Mouse (Mus musculus) stomach, postnatal 0 days (tissue): Measurements from ENCODE around the gene Aldh5a1.

Experiments used
- CTCF ChIP-seq: IDR thresholded peaks from 2 replicates; pipeline ENCODE4 v1.5.1; 2016; ENCODE audit warnings: antibody characterized with exemption, low read depth, mild to moderate bottlenecking, moderate library complexity
- EP300 ChIP-seq: optimal IDR thresholded peaks from 2 replicates; pipeline ENCODE3; 2016; ENCODE audit warnings: antibody characterized with exemption

GRCm38 (mm10) chr13:24866430-24867402 lies 70.7 kb downstream of the Aldh5a1 start:
- TF ChIP-seq CTCF (no peak), EP300 (no peak)
